Mouse (Mus musculus): Measurements from ENCODE around the gene Rho. TPM values are rescaled to one million over a fixed set of nuclear protein-coding genes. Genes with fewer than 3 reads are reported as not detected.

Rho gene
- polyA plus RNA-seq, 1 experiment from 2014 or later: 0.36 TPM

DNA sequence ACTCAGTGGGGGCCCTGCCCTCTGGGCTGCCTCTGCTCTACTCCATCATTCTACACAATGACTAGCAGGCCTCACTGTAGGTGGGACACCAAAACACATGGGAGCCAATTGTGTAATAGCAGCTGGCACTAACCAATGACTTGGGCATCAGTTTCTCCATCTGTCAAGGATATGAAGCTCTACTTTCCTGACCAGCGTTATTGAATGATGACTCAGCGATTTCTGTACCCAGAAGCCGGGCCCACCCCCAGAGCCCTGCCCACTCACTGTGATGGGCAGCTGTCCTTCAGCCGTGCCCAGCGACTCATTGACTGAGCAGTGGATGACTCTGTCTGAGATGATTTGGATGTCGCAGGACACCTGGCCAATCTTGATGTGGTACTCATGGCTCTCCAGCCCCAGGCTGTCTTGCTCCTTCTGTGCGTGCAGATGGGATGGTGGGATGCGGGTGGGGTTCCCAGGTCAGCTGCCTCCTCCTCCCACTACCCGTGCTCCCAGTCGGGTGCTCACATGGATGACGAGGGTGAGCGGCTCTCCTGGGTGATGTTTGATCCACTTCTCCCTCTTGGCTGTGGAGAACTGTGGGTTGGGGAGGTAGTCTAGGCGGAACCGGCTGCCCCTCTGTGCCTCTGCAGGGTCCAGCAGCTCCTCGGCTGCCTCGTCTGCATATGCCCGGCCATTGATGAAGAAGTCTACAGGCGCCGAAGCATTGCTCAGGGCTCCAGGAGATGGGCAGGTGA, 34.8 kb downstream of the Rho start:
- ATAC-seq: no peak
- 92% methylated on average over 19 of the region's 19 CpGs for WGBS
- no peaks in the 10 kb centered on the region for H3K36me3 ChIP-seq (ENCODE audit: control insufficient read depth, insufficient read depth, low read length)
- H3K9me3 ChIP-seq (replicated peaks; ENCODE audit: control insufficient read depth, low read length, poor library complexity, severe bottlenecking): no peaks in the 10 kb centered on the region
- H3K27ac ChIP-seq (ENCODE audit: low read length): no peak overlapping the region
- H3K27me3 ChIP-seq (ENCODE audit: control insufficient read depth, insufficient read depth, low read depth, low read length): no peaks in the 10 kb centered on the region
- no peak overlapping the region for H3K4me2 ChIP-seq (ENCODE audit: low read length)
- no peaks in the 10 kb centered on the region for H3K4me1 ChIP-seq (ENCODE audit: control insufficient read depth, insufficient read depth, low read length)
- H3K4me3 ChIP-seq (ENCODE audit: low read depth, low read length): no peak overlapping the region
- H3K9ac ChIP-seq (ENCODE audit: low read depth, low read length): no peak overlapping the region

DNA sequence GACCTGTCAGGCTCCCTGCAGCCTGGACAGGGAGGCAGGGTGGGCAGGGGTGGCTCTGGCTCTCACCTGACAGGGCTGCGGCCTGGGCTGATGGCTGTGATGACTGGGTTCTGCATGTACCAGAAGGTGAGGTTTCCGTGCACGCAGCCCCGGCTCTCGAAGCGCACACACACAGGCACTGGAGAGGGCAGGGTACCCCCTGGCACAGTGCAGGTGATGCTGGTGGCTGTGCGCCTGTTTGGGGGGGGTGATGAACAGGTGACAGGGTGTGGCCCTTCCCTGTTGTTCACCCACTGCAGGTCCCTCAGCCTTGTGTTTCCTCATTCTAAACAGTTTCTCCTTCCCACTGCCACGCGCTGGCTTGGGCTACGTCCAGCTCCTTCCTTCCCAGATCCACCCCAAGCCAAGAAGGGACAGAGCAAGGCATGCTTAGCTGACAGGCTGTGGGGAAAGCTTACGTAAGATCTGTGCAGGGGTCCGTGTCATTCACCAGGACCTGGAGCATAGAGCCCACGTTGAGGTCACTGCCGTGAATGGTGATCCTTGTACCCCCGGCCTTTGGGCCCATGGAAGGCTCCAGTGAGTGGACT, 35.8 kb downstream of the Rho start:
- H3K9ac ChIP-seq (ENCODE audit: low read depth, low read length): no peak overlapping the region
- H3K36me3 ChIP-seq (ENCODE audit: control insufficient read depth, insufficient read depth, low read length): no peaks in the 10 kb centered on the region
- no peak overlapping the region for H3K4me3 ChIP-seq (ENCODE audit: low read depth, low read length)
- no peaks in the 10 kb centered on the region for H3K9me3 ChIP-seq (replicated peaks; ENCODE audit: control insufficient read depth, low read length, poor library complexity, severe bottlenecking)
- H3K4me1 ChIP-seq (ENCODE audit: control insufficient read depth, insufficient read depth, low read length): no peaks in the 10 kb centered on the region
- ATAC-seq: no peak
- H3K27me3 ChIP-seq (ENCODE audit: control insufficient read depth, insufficient read depth, low read depth, low read length): no peaks in the 10 kb centered on the region
- H3K27ac ChIP-seq (ENCODE audit: low read length): no peak overlapping the region
- no peak overlapping the region for H3K4me2 ChIP-seq (ENCODE audit: low read length)
- 96% methylated on average over 15 of the region's 15 CpGs for WGBS

DNA sequence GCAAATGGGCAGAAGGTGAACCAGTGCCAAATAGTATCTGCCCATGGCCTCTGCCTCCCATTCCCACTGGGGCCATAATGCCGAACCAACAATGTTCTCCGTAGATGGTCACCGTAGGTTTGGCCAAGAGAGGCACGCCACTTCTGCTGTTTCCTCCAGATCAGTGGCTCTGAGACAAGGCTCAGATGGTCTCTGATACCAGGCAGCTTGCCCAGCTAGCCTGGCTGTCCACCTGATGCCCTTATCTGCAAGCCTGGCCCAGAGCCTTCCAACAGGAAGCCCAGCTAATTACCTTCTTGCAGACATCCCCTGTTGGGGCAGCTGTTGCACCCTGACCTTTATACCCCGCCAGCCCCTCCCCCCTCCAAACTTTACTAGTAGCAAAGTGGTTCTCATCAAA, 36.5 kb downstream of the Rho start:
- H3K27me3 ChIP-seq (ENCODE audit: control insufficient read depth, insufficient read depth, low read depth, low read length): no peaks in the 10 kb centered on the region
- no peaks in the 10 kb centered on the region for H3K36me3 ChIP-seq (ENCODE audit: control insufficient read depth, insufficient read depth, low read length)
- H3K4me2 ChIP-seq (ENCODE audit: low read length): no peak overlapping the region
- H3K9ac ChIP-seq (ENCODE audit: low read depth, low read length): no peak overlapping the region
- no peak overlapping the region for H3K27ac ChIP-seq (ENCODE audit: low read length)
- no peaks in the 10 kb centered on the region for H3K4me1 ChIP-seq (ENCODE audit: control insufficient read depth, insufficient read depth, low read length)
- H3K4me3 ChIP-seq (ENCODE audit: low read depth, low read length): no peak overlapping the region
- H3K9me3 ChIP-seq (replicated peaks; ENCODE audit: control insufficient read depth, low read length, poor library complexity, severe bottlenecking): no peaks in the 10 kb centered on the region
- WGBS: 77% methylated on average over 5 of the region's 5 CpGs
- ATAC-seq: no peak

DNA sequence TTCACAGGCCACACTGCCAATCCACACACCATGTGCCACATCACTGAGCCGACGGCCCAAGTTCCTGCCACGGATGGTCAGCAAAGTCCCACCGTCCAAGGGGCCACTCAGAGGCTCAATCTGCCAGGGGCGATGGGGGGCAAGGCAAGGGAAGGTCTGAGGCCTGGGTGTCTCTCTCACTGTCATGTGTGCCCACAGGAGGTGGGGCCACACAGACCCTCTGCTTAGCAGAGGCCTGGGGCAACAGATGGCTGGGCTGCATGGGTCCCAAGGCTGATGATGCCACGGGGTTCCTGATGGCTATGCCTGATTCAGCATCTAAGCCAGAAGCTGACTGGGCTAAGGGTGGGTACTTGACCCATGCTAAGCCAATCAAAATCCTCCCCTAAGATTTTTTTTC, 37.2 kb downstream of the Rho start:
- ATAC-seq: peak; percentile 1; the same call in 1 of the 2 replicates
- WGBS: 72% methylated on average over 6 of the region's 6 CpGs
- Histone ChIP-seq H3K27ac (ENCODE audit: low read length) (no peak overlapping the region), H3K4me1 (ENCODE audit: control insufficient read depth, insufficient read depth, low read length) (no peaks in the 10 kb centered on the region), H3K27me3 (ENCODE audit: control insufficient read depth, insufficient read depth, low read depth, low read length) (no peaks in the 10 kb centered on the region), H3K36me3 (ENCODE audit: control insufficient read depth, insufficient read depth, low read length) (no peaks in the 10 kb centered on the region), H3K4me3 (ENCODE audit: low read depth, low read length) (no peak overlapping the region), H3K4me2 (ENCODE audit: low read length) (no peak overlapping the region), H3K9ac (ENCODE audit: low read depth, low read length) (no peak overlapping the region), H3K9me3 (replicated peaks; ENCODE audit: control insufficient read depth, low read length, poor library complexity, severe bottlenecking) (no peaks in the 10 kb centered on the region)

DNA sequence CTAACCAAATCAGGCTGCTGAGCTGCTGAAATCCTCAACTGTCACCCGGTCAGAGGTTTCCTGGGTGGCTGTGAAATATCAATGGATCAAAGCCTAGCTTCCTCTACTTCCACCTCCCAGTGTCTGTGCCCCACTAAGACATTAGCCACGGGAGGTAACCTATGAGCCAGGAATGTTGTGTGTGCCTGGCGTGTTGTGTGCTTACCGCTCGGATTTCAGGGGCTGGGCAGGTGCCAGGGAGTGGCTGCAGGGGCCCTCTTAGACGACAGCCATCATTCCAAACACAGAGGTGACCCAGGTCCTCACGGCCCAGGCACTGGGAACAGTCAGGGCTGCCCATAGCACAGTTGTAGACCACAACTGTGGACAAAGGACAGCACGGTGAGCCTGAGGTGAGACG, 37.6 kb downstream of the Rho start:
- Histone ChIP-seq H3K36me3 (ENCODE audit: control insufficient read depth, insufficient read depth, low read length) (no peaks in the 10 kb centered on the region), H3K9me3 (replicated peaks; ENCODE audit: control insufficient read depth, low read length, poor library complexity, severe bottlenecking) (no peaks in the 10 kb centered on the region), H3K4me3 (ENCODE audit: low read depth, low read length) (no peak overlapping the region), H3K4me1 (ENCODE audit: control insufficient read depth, insufficient read depth, low read length) (no peaks in the 10 kb centered on the region), H3K27ac (ENCODE audit: low read length) (no peak overlapping the region), H3K9ac (ENCODE audit: low read depth, low read length) (no peak overlapping the region), H3K27me3 (ENCODE audit: control insufficient read depth, insufficient read depth, low read depth, low read length) (no peaks in the 10 kb centered on the region), H3K4me2 (ENCODE audit: low read length) (no peak overlapping the region)
- ATAC-seq: 0 out of 2 replicates have a peak, but pooled peaks have one; percentile 4
- 64% methylated on average over 9 of the region's 9 CpGs for WGBS

DNA sequence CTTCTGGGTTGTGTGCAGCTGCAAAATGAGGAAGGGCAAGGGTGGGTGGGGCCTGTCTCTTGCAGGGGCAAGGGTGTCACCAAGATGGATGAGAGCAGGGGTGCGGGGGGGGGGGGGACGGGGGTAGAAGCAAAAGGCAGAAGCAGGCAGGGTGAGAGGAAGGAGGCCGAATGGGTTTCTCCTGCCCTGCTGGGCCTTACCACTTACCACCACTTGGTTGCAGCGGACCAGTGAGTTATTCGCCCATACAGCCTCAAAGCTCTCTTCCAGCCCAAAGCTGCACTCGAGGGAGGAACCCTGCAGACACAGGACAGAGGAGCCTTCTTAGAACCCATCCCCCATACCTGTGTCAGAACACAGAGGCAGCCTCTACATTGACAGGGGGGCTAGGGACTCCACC, 38.4 kb downstream of the Rho start:
- 71% methylated on average over 4 of the region's 6 CpGs for WGBS
- Histone ChIP-seq H3K9me3 (replicated peaks; ENCODE audit: control insufficient read depth, low read length, poor library complexity, severe bottlenecking) (no peaks in the 10 kb centered on the region), H3K36me3 (ENCODE audit: control insufficient read depth, insufficient read depth, low read length) (no peaks in the 10 kb centered on the region), H3K4me3 (ENCODE audit: low read depth, low read length) (no peak overlapping the region), H3K27ac (ENCODE audit: low read length) (no peak overlapping the region), H3K9ac (ENCODE audit: low read depth, low read length) (no peak overlapping the region), H3K4me1 (ENCODE audit: control insufficient read depth, insufficient read depth, low read length) (no peaks in the 10 kb centered on the region), H3K27me3 (ENCODE audit: control insufficient read depth, insufficient read depth, low read depth, low read length) (no peaks in the 10 kb centered on the region), H3K4me2 (ENCODE audit: low read length) (no peak overlapping the region)
- no peak for ATAC-seq

DNA sequence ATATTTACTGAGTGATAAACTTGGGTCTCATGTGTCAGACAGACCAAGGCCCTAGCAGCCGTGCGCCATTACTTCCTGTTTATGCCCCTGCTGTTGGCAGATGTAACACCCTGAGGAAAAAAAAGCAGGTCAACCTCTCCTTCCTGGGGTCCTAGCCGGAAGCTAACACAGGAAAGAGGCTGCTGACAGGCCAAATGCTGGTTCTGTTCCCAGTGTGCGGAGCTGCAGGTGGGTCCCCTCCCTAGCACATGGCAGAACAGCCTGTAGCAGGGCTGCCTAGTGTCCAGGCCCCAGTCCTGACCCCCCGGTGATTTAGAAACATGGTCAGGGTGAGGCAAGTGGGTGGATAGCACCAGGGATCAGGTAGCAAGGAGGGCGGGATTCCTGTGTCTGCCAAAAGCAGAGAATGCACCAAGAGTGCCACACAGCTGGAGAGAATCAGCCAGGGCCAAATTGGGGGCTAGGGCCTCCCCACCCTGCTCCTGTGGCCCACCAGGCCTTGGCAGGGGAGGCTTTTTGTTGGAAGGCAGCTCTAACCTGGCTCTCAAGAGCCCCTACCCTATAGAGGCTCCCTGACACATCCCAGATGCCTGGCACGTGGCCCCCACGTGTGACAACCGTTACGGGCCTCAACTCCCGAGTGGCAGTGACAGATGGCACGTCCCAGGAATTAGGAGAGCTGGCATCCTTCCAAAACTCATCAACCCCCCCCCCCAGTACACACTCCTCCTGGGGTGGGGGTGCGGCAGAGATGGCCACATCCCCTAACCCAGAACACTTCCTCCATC, 39.9 kb downstream of the Rho start:
- no peaks in the 10 kb centered on the region for H3K36me3 ChIP-seq (ENCODE audit: control insufficient read depth, insufficient read depth, low read length)
- no peaks in the 10 kb centered on the region for H3K4me1 ChIP-seq (ENCODE audit: control insufficient read depth, insufficient read depth, low read length)
- ATAC-seq: no peak
- H3K9me3 ChIP-seq (replicated peaks; ENCODE audit: control insufficient read depth, low read length, poor library complexity, severe bottlenecking): no peaks in the 10 kb centered on the region
- WGBS: 54% methylated on average over 13 of the region's 13 CpGs
- H3K4me3 ChIP-seq (ENCODE audit: low read depth, low read length): no peak overlapping the region
- H3K27me3 ChIP-seq (ENCODE audit: control insufficient read depth, insufficient read depth, low read depth, low read length): no peaks in the 10 kb centered on the region
- H3K4me2 ChIP-seq (ENCODE audit: low read length): no peak overlapping the region
- no peak overlapping the region for H3K9ac ChIP-seq (ENCODE audit: low read depth, low read length)
- H3K27ac ChIP-seq (ENCODE audit: low read length): no peak overlapping the region

DNA sequence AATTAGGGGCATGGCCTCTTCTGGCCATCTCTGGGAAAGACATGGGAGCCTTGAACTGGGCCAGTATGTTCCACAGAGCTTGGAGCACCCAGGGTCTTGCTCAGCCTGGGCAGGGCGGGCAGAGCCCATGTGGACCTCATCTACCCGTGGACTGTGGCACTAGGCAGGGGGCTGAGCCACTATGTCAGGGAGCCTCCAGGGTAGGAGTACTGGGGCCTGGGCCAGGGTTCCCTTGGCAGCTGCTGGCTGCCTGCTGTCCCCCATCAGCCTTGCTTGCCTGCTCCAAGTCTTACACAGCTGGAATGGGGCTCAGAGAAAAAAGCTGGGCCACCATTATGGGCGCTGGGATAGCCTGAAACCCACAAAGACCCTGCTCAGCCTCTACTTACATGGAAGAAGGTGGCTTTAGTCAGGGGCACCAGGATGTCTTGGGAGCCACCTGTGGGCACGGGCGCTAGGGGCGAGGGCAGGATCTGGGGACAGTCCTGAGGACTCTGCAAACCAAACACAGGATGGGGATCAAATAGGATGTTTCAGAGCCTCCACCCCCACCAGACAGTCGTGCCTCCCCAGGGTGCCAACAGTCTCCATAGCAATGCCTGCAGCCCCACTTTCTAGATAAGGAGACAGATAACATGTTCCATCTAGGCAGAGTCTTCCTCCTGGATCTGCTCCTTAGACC, 40.7 kb downstream of the Rho start:
- Histone ChIP-seq H3K4me2 (ENCODE audit: low read length) (no peak overlapping the region), H3K9ac (ENCODE audit: low read depth, low read length) (no peak overlapping the region), H3K27ac (ENCODE audit: low read length) (no peak overlapping the region), H3K27me3 (ENCODE audit: control insufficient read depth, insufficient read depth, low read depth, low read length) (no peaks in the 10 kb centered on the region), H3K36me3 (ENCODE audit: control insufficient read depth, insufficient read depth, low read length) (no peaks in the 10 kb centered on the region), H3K4me1 (ENCODE audit: control insufficient read depth, insufficient read depth, low read length) (no peaks in the 10 kb centered on the region), H3K9me3 (replicated peaks; ENCODE audit: control insufficient read depth, low read length, poor library complexity, severe bottlenecking) (no peaks in the 10 kb centered on the region), H3K4me3 (ENCODE audit: low read depth, low read length) (no peak overlapping the region)
- 74% methylated on average over 7 of the region's 7 CpGs for whole genome bisulfite sequencing
- ATAC-seq: no peak
